Mouse (Mus musculus) layer of hippocampus, postnatal 14 days (tissue): ENCODE data around the gene Cggbp1. TPM values are rescaled to one million over a fixed set of nuclear protein-coding genes. Genes with fewer than 3 reads are reported as not detected.
"Not testable (repeated sequence)": the region's sequence is repeated elsewhere in the genome, so short reads cannot be mapped to it uniquely, and the experiment has no call there.

Source experiments
- DNase-seq, 2 experiments: peaks; one replicate each; pipeline ENCODE4 v3.0.0; 2021 to 2022; ENCODE audit warnings: low spot score in 2 of 2, mixed read lengths in 1 of 2
- long read RNA-seq, 2 experiments: library from polyadenylated mRNA; stranded (forward); transcript quantifications; one replicate each; pipeline ENCODE4 v2.0.0; 2021
- total RNA-seq, 2 experiments: library from RNA; stranded (reverse); gene quantifications; 2 replicates each; pipeline ENCODE4 v1.2.3; 2021

Cggbp1 gene
- 10 to 100 TPM; 52.1 to 57.7 TPM for total RNA-seq
- long read RNA-seq, experiment 1, full-length matches to known transcripts = 48 of 66 reads
- long read RNA-seq, experiment 1, partial matches to known transcripts = 2 of 66 reads
- long read RNA-seq, experiment 1, other reads (novel, unspliced or antisense) = 16 of 66 reads
- long read RNA-seq, experiment 2, full-length matches to known transcripts = 49 of 70 reads
- long read RNA-seq, experiment 2, partial matches to known transcripts = 2 of 70 reads
- long read RNA-seq, experiment 2, other reads (novel, unspliced or antisense) = 19 of 70 reads

DNA sequence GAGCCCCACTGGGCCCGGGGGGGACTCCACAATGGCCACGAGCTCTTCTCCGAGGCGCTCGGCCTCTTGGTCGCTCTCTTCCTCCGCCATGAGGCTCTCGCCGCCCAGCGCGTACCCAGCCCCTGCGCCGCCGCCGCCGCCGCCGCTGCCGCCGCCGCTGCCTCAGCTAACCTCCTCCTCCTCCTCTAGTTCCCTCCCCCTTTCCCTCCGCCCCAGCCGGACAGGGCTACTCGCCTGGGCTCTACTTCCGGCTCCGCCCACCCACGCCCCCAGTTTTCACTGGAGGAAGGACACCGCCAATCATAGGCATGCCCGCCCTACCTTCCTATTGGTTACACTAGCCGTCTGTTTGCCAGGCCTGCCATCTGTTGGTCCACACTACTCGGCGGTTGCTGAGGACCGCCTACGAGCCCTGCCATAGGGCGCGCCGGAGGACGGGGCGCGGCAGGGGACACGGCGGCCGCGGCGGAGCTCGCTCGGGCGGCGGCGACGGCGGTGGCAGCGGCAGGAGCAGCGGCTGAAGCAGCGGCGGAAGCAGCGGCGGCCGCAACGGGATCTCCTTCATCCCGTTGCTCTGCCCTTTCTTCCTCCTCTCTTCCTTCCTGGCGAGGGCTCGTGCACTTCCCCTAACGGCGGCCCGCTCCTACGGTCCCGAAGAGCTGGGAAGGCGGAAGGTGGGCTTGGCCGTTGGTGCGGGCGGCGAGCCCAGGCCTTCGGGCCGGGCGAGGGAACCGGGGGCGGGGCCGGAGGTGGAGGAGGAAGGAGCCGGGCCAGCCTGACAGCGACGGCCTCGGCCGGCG, at the start of gene Cggbp1, which contains the start of gene Zfp654:
Gene Cggbp1 (plus strand): TSS at position 434 of the 800 bp plus-strand sequence.
Gene Zfp654 (minus strand): TSS at position 90 of the 800 bp plus-strand sequence.
- peak; percentile 100 for DNase-seq

DNA sequence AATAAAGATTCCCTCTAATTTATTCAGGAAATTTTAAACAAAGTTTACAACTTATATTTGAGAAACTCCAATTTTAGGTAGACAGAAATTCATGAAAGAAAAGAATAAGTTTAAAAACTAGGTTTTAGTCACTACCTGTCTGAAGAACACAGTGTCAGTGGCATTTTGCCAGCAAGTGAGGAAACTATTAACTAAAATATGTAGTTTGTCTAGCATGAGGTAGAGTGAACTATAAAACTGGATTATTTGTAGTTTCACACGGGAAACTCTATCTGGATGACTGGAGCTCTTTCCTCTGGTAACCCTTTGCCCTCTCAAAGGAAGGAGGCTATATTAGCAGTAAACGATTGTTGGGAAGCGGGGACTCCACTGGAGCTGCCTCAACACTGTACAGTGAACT, 48.8 kb upstream of the Cggbp1 start:
- no peak for DNase-seq

DNA sequence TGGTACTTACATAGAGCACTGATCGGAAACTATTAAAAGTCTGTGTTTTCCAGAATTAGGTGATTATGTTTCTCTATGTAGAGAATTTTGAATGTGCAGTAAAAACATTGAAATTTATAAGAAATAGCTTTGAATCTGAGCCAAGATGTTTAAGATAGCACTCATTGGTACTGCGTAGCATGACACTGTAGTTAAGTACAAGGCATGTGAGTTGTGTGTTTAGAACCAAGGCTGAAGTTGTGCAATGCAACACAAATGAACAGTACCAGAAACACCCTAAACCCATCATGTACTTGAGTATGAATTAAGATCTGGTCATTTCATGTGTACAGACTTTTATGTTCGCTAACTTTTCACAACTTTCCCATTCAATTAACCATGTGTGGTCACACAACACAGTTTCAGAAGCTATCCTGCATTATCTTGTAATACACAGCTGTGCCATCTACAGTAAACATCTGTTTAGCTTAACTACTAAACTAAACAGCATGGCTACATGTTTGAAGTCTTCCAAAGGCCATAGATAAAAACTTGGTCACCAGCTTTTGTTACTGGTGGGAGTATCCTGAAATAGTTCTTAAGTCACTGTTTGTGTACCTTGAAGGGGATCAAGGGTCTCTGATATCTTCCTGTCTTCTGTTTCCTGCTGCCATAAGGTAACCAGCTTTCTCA, 34.6 kb upstream of the Cggbp1 start:
- no peak for DNase-seq

DNA sequence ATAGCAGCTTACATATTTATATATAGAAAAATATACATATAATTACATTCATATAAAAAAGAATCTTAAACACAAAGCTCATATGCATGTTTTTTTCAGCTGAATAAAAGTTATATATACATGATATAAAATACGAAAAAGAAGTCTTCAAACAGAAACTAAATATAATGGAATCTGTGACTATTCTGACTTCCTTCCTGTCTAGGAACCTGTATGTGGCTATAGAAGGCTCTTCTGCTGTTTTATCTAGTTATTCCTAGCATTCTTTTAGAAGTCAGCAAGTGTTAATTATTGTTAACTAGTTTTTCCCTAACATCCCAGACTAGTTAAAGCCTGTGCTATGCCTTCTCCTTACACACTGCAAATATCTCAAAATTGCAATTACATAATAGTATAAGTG, 27.9 kb upstream of the Cggbp1 start:
- DNase-seq = no peak

DNA sequence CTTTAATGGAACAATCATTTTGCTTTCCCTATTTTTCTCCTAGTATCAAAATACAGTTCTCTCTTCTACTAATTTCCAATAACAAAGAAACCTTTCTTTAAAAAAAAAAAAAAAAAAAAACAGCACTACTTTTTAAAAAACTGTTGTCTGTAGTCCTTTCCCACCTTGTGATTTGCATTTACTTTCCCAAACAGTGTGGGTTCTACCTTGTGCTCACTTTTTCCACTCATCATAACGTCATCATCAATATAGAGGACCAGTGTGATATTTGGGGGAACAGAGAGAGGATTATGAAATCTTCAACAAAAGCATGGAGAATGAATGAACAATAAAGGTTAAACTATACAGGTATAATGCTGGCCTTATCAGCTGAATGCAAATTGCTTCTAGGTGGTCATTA, 27.3 kb upstream of the Cggbp1 start:
- no peak for DNase-seq

DNA sequence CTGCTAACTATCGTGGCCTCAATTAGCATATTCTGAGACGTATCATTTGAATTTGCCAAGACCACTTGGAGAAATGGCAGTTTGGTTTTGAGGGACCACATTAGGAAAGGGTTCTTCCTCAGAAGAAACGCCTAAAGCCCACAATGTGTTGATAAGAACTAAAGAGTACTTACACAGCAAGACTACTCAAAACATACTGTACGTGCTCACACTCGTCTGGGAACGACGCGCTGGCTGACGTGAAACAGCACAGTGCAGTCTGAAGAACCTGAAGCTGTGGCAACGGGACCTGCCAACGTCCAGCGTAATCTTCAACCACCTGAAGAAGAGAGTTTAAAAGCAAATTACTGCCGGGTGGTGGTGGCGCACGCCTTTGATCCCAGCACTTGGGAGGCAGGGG, 21.5 kb upstream of the Cggbp1 start:
- no peak for DNase-seq

DNA sequence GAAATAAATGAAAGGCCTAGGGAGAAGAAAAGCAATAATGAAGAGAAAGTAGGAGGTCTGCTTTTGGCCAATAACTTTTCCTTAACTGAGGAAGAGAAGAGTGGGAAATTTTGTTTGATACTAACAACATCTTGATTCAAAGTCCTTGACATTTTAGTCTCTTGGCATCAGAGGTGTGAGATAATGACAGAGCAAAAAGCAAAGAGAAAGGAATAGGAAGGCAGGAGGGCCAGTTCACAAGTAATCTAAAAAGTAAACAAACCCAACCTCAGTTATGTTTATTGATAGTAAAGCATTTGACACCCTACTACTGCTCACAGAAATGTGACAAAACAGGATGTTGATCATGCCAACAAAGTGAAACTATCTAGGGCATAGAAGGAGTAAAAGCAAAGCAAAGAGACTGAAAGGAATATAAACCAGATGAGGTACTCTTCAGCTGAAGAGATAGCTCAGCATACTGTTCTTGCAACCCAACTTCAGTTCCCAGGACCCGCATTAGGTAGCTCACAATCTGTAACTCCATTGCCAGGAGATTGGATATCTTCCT, 15.7 kb upstream of the Cggbp1 start:
- no peak for DNase-seq

DNA sequence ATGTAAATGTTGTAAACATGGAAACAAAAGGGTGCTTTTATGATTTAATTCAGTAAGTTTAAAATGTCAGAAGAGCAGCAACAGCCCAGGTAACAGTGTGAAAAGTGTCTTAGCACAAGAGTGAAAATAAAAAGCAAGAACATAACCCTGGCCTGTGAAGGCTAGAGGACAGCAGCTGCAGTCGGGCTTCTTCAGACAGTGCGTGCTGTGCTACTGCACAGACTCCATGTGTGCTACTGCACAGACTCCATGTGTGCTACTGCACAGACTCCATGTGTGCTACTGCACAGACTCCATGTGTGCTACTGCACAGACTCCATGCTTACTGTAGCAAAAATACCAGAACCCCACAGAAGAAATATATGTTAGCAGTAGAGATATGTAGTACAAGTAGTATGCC, 15.1 kb upstream of the Cggbp1 start:
- no peak for DNase-seq

DNA sequence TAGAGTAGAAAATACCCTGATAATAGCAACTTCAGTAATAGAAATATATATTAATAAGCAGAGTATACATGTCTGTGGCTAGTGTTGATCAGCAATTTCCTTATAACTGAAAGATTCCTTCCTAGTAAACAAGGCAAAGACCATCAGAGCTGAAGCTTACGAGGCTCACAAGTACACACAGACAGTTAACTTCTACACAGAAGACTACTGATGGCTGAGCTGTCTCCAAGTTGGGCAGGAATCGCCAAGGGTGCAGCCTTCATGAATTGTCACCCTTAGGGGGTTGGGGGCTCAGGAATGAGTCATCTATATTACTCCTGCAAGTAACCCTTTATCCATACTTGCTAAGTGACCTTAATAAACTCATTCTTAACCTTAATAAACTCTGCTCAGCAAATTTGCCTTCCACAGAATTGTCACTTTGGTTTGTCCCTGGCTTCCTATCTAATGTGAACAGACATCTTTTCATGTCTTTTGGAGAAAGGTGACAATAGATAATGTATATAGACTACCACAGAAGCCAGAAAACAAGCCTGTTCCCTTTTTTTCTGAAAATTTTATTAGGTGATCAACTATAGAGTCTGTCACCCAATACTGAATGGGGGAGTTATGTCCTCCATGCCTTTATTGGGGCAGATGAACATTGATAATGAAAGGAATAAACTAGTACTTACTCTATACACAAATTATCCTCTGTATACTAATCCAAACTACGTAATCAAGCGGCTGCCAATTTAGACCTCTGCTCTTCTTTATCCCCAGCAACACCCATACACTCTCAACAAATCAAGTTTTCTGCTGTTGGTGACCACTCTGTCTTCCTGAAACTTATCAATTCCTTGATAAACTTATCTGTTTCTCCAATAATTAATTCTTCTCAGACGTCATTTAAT, 10.1 kb upstream of the Cggbp1 start:
- no peak for DNase-seq

DNA sequence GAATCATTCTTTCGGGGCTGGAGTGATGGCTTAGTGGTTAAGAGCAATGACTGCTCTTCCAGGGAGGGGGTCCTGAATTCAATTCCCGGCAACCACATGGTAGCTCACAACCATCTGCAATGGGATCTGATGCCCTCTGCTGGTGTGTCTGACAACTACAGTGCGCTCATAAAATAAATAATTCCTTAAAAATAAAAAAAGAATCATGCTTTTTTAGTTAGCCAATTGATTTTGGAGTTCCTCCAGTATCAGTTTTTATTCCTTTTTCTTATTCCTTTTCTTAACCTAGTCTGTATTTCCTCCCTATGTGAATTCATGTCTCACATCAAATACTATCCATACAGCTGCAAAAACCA, 9.4 kb upstream of the Cggbp1 start:
- no peak for DNase-seq

DNA sequence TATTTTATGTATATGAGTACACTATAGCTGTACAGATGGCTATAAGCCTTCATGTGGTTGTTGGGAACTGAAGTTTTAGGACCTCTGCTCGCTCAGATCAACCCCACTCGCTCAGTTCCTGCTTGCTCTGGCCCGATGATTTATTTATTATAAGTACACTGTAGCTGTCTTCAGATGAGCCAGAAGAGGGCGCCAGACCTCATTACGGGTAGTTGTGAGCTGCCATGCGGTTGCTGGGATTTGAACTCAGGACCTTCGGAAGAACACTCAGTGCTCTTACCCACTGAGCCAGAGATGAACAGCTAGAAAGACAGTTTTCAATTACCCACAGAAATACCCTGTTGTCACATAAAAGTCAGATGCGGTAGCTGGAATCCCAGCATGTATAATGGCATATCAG, 5.8 kb upstream of the Cggbp1 start:
- no peak for DNase-seq

DNA sequence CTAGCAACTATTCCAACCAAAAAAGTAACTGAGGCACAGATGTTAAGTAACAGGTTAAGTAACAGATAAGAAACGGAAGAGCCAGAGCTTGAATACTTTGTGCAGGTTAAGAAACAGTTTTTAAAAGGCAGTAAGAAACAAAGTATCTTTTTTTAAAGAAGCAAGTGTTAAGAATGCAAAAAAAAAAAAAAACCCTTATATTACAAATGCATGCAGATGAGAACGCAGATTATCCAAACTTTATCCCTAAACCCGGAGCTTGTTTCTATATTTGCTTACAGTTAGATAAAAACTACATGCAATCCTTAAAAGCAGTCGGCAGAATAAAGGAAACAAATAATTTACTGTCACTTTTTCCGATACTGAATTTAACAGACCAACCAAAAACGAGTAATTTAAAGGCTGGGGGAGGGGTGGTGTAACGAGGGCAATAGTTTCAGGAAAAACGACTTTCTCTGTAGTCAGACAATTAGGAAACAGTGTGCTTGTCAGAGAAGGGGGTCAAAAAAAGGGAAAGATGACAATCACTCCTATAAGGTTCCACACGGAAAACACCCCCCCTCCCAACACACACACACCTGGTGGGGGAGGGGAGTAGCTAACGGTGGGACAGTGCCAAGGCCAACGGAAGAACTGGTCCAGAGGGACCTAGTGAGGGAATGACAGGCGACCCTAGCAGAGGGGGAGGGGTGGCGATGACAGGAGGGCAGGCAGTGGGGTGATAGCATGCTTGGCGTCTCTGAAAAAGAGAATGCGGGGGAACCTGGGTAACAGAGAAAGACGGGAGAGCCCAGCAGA, 1.3 kb upstream of the Cggbp1 start:
- peak; percentile 17 to 39 for DNase-seq

DNA sequence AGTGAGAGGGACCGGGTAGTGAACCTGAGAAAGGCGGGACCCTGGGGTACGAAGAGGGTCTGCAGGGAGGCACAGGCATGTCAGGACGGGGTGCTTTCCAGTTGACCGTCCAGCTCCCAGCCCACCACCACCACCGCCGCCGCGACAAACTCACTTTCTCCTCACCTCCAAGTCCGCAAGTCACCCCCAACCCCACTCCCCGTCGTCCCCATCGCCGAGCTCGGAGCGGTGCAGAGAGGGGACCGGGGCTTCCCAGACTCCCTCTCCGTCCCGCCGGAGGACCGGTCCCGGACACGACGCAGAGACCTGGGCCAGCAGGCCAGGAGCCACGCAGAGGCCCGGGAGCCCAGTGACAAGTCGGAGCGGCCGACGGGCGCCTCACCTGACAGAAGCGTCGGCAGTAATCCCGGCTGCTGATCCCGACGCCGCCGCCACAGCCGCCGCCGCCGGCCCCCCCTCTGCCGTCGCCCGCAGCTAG, 672 bp upstream of the Cggbp1 start:
- no peak for DNase-seq

DNA sequence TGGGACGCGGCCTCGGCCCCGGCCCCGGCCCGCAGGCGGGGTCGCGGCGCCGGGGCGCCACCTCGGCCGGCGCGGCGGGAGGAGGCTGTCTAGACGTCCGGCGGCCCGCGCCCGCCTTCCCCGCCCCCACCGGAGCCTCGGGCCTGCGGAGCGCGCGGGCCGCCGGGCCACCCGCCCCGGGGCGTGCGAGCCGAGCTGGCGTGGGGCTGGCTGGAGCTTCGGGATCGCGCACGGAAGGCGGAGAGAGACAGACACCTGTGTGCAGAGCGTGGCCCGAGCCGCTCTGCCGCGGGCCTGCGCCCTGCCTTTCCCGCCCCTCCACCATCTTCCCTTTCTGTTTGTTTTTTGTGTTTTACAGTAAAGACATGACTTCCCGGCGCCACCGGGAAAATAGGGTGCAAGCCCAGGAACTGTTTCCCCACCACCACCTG, 660 bp downstream of the Cggbp1 start:
- DNase-seq = peak; percentile 24 to 39

DNA sequence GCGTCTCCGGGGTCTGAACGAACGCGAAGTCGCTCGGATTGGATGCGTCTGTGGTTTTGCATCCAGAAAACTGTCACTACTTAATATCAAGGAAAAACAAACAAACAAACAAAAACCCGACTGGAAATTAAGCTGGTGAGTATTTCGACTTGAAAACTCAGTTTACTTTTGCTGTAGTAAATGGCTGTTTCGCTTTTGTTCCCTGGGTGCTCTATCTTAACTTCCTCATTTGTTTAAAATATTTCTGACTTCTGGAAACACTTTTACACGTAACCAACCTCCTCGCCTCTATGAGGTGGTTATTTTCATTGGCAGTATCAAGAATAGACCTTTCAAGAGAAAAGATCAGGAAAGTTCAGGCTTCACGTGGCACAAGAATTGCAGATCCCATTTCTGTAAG, 1.1 kb downstream of the Cggbp1 start:
- no peak for DNase-seq

DNA sequence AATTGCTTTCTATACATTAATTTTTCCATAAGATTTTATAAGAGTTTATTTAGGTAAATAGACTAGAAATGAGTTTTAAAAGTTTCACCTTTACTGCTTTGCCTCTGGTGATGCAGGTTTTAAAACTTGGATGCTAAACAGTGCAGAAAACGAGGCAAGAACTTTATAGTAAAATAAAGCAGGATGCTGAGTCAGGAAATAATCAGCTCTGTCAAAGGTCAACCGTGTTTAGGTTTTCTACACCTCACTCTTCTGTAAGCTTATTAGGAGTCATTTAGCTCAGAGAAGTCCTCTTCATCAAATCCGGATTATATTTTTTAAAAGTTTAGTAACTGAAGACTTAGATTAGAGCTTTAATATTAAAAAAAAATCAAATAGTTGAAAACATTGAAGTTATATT, 5.2 kb downstream of the Cggbp1 start:
- no peak for DNase-seq

DNA sequence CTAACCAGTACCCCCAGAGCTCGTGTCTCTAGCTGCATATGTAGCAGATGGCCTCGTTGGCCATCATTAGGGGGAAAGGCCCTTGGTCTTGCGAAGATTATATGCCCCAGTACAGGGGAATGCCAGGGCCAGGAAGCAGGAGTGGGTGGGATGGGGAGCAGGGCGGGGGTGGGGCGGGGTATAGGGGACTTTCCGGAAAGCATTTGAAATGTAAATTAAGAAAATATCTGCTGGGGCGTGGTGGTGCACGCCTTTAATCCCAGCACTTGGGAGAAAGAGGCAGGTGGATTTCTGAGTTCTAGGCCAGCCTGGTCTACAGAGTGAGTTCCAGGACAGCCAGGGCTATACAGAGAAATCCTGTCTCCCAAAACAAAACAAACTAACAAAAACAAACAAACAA, 14.0 kb downstream of the Cggbp1 start:
- DNase-seq = not testable (repeated sequence)

DNA sequence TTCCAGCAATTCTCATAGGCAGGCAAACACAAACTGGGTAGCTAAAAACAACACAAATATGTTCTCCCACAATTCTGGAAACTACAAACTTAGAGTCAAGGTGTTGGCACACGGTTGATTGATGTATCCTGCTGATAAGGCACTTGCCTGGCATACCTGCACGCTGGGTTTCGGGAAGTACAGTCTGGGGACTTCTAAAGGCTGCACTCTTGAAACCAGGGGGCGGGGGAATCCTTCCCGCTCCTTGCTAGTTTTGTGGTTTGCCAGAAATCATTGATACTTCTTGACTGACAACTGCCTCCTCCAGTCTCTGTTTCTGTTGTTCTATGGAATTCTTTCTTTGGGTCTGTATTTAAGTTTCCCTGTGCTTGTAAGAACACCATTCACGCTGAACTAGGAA, 16.8 kb downstream of the Cggbp1 start:
- DNase-seq = no peak

DNA sequence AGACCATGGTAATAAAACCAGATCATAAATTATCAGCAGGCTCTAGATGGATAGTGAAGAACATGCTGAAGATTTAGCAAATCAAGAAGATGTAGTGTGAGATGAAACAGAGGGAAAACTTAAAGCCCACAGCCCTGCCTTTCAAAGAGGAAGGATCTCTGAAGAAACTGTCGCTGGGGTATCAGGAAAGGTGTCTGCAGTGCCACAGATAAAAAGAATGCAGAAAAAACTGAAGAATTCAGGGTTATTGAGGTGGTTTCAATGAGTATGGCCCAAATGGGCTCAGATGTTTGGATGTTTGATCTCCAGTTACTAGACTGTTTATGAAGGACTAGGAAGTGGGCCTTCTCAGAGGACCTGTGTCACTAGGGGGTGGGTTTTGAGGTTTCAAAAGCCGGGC, 17.8 kb downstream of the Cggbp1 start:
- DNase-seq = no peak

DNA sequence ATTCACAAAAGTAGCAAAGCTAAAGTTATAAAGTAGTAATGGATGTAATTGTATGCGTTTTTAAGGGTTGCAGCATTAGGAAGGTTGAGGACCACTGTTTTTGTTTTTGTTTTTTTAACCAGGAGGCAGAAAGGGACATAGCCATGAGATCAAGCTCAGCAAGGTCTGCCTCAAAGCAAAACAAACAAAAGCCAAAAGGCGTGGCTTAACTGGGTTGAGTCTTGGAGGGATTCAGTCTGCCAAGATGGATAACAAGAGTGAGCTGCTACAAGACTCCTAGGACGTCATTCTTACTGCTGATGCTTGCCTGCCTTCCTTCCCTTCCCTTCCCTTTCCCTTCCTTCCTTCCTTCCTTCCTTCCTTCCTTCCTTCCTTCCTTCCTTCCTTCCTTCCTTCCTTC, 20.5 kb downstream of the Cggbp1 start:
- DNase-seq = no peak
